Mouse (Mus musculus) colon, adult 2 months (tissue): ENCODE data around the gene Dgkq. TPM values are rescaled to one million over a fixed set of nuclear protein-coding genes. Genes with fewer than 3 reads are reported as not detected.

Experiments
- polyA plus RNA-seq: library from polyadenylated mRNA; depleted of rRNA; stranded (reverse); fragments of >200 nt; gene quantifications from 2 replicates; pipeline ENCODE4 v1.2.3, GENCODE M21; 2012; rRNA removed

Dgkq gene
- 42.2 and 43.3 TPM in 2 replicates for polyA plus RNA-seq

GRCm38 (mm10) chr5:108668977-108669936 lies at the start of gene Dgkq:
Gene Dgkq, minus strand, starts transcription at chr5:108669672.

GRCm38 (mm10) chr5:108692271-108692670 lies 22.8 kb upstream of the Dgkq start, which contains the start of gene Fgfrl1:
Gene Fgfrl1, plus strand, starts transcription at chr5:108692382.

GRCm38 (mm10) chr5:108675251-108675816 lies 5.9 kb upstream of the Dgkq start, which contains the start of gene Slc26a1:
Gene Slc26a1, minus strand, starts transcription at chr5:108675569.

GRCm38 (mm10) chr5:108659698-108660631 lies 9.5 kb downstream of the Dgkq start, which contains the start of gene Idua:
Gene Idua, plus strand, starts transcription at chr5:108660331.

GRCm38 (mm10) chr5:108629634-108630483 lies 39.6 kb downstream of the Dgkq start, which contains the start of the genes Gak and Tmem175:
Gene Gak, minus strand, starts transcription at chr5:108629755.
Gene Tmem175, plus strand, starts transcription at chr5:108629770.

Other genes starting within 250 kb of the Dgkq start
- 56.9 and 60.5 TPM in 2 replicates for gene Atp5k, start 235.2 kb downstream of the Dgkq start, polyA plus RNA-seq
- gene Mfsd7a, start 220.8 kb downstream of the Dgkq start, polyA plus RNA-seq = 18.9 and 22.7 TPM in 2 replicates
- 8.4 and 8.8 TPM in 2 replicates for gene Pcgf3, start 208.4 kb downstream of the Dgkq start, polyA plus RNA-seq
- 0.57 and 1.0 TPM in 2 replicates for gene Cplx1, start 119.6 kb downstream of the Dgkq start, polyA plus RNA-seq
- gene Gak, start 39.9 kb downstream of the Dgkq start, polyA plus RNA-seq = 143 and 144 TPM in 2 replicates
- gene Tmem175, start 39.9 kb downstream of the Dgkq start, polyA plus RNA-seq = 25.3 and 35.8 TPM in 2 replicates
- 21.5 and 23.5 TPM in 2 replicates for gene Idua, start 9.3 kb downstream of the Dgkq start, polyA plus RNA-seq
- gene Slc26a1, start 5.9 kb upstream of the Dgkq start, polyA plus RNA-seq = 0.05 and 0.29 TPM in 2 replicates
- gene Fgfrl1, start 22.7 kb upstream of the Dgkq start, polyA plus RNA-seq = 39.2 and 40.7 TPM in 2 replicates
- gene Rnf212, start 105.3 kb upstream of the Dgkq start, polyA plus RNA-seq = 4.5 and 5.0 TPM in 2 replicates
- 0.22 TPM in 1 of 2 replicates, not detected in the other for gene Tmed11, start 125.7 kb upstream of the Dgkq start, polyA plus RNA-seq
- gene Vmn2r8, start 139.2 kb upstream of the Dgkq start, polyA plus RNA-seq = not detected in 2 replicates
- gene Vmn2r9, start 182.9 kb upstream of the Dgkq start, polyA plus RNA-seq = not detected in 2 replicates